Mouse (Mus musculus) neural tube, embryonic 14.5 days (tissue): Measurements from ENCODE around the gene Cphx3. TPM values are rescaled to one million over a fixed set of nuclear protein-coding genes. Genes with fewer than 3 reads are reported as not detected.
"Not testable (repeated sequence)": the region's sequence is repeated elsewhere in the genome, so short reads cannot be mapped to it uniquely, and the experiment has no call there.

Experiments used
- ATAC-seq: fragments of 200-750 bp; cut with Nextera tagmentation; 2 replicates; pipeline ENCODE4 v1.8.0; 2017; ENCODE audit warnings: low read depth, mild to moderate bottlenecking, moderate TSS enrichment, moderate library complexity
- H3K27ac ChIP-seq: fragments of 300-500 bp; sonication (generic); 2 replicates; pipeline ENCODE4 v1.5.1; 2014; ENCODE audit warnings: low read depth, mild to moderate bottlenecking, control low read depth, low read length, moderate library complexity, mixed read lengths
- H3K27me3 ChIP-seq: fragments of 300-500 bp; sonication (generic); 2 replicates; pipeline ENCODE4 v1.6.1; 2014; ENCODE audit warnings: low read length; ENCODE audit not compliant: control insufficient read depth, insufficient read depth
- H3K36me3 ChIP-seq: fragments of 300-500 bp; sonication (generic); 2 replicates; pipeline ENCODE4 v1.6.1; 2014; ENCODE audit warnings: low read length, mixed read lengths; ENCODE audit not compliant: control insufficient read depth, insufficient read depth
- H3K4me1 ChIP-seq: fragments of 300-500 bp; sonication (generic); 2 replicates; pipeline ENCODE4 v1.6.1; 2014; ENCODE audit warnings: low read length; ENCODE audit not compliant: control insufficient read depth, insufficient read depth
- H3K4me2 ChIP-seq: fragments of 300-500 bp; sonication (generic); 2 replicates; pipeline ENCODE4 v1.6.1; 2014; ENCODE audit warnings: mild to moderate bottlenecking, low read depth, low read length, control low read depth
- H3K4me3 ChIP-seq: fragments of 300-500 bp; sonication (generic); 2 replicates; pipeline ENCODE4 v1.5.1; 2014; ENCODE audit warnings: low read depth, low read length, control low read depth, mixed read lengths
- H3K9ac ChIP-seq: fragments of 300-500 bp; sonication (generic); replicated peaks from 2 replicates; pipeline ENCODE4 v1.6.1; 2014; ENCODE audit warnings: low read depth, mild to moderate bottlenecking, control low read depth, low read length, mixed read lengths
- H3K9me3 ChIP-seq: fragments of 300-500 bp; sonication (generic); 2 replicates; pipeline ENCODE4 v1.6.1; 2016; ENCODE audit warnings: low read length; ENCODE audit not compliant: control insufficient read depth
- WGBS: fragments of 180-500 bp; shearing (Covaris S2); extraction: QIAGEN DNeasy Blood & Tissue Kit; methylation state at CpG from one replicate; pipeline ENCODE4 v1.1.7; 2014; 5-methylcytosine and 5-hydroxymethylcytosine counted together
- polyA plus RNA-seq: library from polyadenylated mRNA; unstranded; fragments of >200 nt; fragmentation: Nextera tagmentation; extraction: Ambion mirVana; gene quantifications from 2 replicates; pipeline ENCODE4 v1.2.1, GENCODE M21; 2014

Cphx3 gene
- polyA plus RNA-seq, 1 experiment from 2014 or later: not detected

DNA sequence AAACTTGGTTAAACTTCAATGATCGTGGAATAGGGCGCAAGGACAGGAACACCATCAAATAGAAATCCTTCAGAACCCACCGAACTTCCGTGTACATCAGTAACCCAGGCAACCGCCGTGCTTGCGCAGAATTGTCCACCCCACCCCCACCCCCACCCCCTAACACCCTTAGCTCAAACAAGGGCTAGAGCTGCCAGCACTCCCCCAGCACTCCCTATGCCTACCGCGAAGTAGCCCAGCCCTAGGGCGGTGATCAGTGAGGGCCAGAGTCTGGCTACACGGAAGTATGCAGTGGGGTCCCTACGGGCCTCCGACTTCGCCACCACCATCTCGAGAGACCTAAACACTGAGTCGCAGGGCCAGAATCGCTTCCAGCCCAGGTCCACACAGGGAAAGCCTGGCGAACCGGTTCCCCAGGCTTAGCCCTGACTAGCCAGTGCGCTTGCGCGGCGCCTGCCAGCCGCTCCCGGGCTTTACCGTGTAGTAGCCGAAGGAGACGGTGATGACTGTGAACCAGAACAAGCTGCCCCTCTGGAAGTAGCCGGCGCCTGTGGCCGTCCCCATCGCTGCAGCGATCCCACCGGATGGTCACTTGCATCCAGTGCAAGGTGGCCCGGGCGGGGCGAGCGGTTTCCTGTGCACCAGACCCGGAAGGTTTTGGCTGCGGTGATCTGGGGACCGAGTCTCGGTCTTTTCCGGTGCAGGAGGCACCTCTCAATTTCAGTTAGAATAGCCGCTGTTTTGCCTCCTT lies 15.3 kb upstream of the Cphx3 start:
- not testable (repeated sequence) for H3K27ac ChIP-seq, H3K9me3 ChIP-seq, H3K4me3 ChIP-seq, H3K27me3 ChIP-seq, H3K9ac ChIP-seq, H3K4me2 ChIP-seq, H3K4me1 ChIP-seq, H3K36me3 ChIP-seq
- no CpG with 5 or more reads among the region's 44 CpGs for WGBS
- peak; percentile 95 for ATAC-seq

DNA sequence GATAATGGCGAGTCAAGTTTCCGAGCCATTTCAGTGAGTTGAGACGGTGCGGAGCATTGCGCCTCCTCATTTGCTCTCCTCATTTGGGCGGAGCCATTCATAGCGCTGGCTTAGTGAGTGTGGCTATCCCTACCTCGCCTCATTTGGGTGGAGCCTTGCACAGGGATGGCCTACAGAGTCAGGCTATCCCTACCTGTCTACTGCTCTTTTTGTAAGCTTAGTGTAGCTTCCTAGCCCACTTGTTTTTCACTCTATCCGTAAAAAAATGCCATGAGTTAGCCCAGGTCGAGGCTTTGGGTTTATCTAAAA lies 14.8 kb upstream of the Cphx3 start, which contains the start of gene Tmem254c:
Gene Tmem254c (minus strand): TSS at position 31 of the 309 bp plus-strand sequence.
- not testable (repeated sequence) for H3K4me3 ChIP-seq, H3K9me3 ChIP-seq, H3K4me2 ChIP-seq, H3K27ac ChIP-seq, H3K9ac ChIP-seq, H3K4me1 ChIP-seq, H3K27me3 ChIP-seq, H3K36me3 ChIP-seq
- peak; percentile 92 for ATAC-seq
- no CpG with 5 or more reads among the region's 10 CpGs for WGBS

DNA sequence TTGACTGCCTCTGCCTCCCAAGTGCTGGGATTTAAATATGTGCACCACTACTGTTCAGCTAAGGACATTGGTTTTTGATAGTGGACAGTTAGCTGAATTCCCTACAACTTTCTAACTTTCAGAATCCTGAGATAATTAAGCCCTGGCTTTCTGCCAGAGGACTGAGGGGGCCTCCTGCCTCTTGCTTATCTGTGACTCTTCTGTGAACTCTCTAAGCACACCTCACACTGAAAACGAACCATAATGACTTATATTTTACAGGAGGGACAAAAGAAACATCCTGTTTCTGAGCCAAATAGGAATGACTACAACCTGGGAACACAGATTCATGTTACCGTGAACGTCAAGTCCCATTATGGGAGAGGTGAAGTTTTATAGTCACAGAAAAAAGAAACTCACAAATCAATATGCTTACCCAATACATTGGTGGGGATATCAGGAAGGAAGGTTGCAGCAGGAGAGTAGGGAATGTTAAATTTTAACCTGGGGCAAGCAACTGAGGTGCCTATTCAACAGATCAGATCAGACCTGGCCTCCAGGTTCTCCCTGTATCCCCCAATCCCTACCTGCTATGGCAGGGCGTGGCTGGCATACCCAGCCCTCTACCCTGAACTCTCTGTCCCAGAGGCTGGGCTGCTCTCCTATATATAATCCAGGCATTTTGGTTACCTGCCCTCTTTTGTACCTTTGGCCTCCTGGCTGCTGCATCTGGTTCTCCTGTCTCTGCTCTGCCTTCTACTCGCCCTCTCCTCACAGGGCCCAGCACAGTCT lies 5.3 kb upstream of the Cphx3 start:
- H3K4me3 ChIP-seq, ATAC-seq, H3K4me2 ChIP-seq, H3K27ac ChIP-seq, H3K27me3 ChIP-seq, H3K4me1 ChIP-seq, H3K9me3 ChIP-seq, H3K36me3 ChIP-seq, H3K9ac ChIP-seq: not testable (repeated sequence)
- no CpG with 5 or more reads among the region's 5 CpGs for WGBS

GRCm38 (mm10) chr14:26081216-26081615 lies 881 bp upstream of the Cphx3 start, which contains the start of gene Cphx2:
TSS of gene Cphx2 (plus strand) at chr14:26081516.
- no CpG with 5 or more reads among the region's 6 CpGs for WGBS
- not testable (repeated sequence) for H3K4me3 ChIP-seq, H3K27me3 ChIP-seq, H3K9ac ChIP-seq, H3K36me3 ChIP-seq, H3K4me1 ChIP-seq, ATAC-seq, H3K27ac ChIP-seq, H3K4me2 ChIP-seq, H3K9me3 ChIP-seq

DNA sequence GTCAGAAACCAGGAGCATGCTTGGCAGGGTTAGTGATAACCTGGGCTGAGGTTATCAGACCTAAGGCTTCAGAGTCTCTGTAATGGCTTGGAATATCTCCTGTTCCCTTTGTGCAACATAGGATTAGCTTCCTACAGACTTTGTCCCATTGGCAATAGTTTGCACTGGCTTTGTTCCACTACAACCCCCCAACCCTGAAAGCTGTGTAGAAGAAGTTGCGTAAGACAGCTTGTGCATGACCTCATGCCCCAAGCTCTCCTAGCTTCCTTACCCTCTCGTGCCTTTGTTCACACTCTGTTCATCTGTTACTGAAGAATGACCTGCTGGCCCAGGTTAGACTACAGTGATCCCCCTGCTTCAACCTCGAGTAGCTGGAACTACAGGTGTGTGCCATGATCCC lies 15.5 kb downstream of the Cphx3 start:
- H3K27ac ChIP-seq, ATAC-seq, H3K4me2 ChIP-seq, H3K4me3 ChIP-seq, H3K9me3 ChIP-seq, H3K27me3 ChIP-seq, H3K4me1 ChIP-seq, H3K9ac ChIP-seq, H3K36me3 ChIP-seq: not testable (repeated sequence)
- WGBS: no CpG with 5 or more reads among the region's 3 CpGs

DNA sequence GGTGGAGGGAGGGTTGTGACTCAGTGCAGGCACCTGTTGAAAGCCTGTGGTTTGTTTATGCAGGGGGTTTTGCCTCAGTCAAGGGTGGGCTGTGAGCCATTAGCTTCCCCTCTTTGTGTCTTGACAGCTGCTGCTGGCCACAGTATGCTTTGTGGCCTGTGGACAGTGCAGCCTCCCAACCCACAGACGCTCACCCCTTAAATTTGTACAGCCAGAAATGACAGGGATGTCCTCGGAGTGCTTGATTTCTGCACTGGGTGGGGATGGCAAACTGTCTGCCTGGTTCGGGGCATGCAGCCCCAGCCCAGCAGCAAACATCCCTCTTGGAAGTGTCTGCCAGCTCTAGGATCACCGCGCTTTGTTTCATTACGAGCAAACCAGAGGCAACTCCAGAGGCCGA lies 36.1 kb downstream of the Cphx3 start, which contains the start of gene Duxbl2:
Gene Duxbl2 (plus strand): TSS at position 200 of the 400 bp plus-strand sequence.
- not testable (repeated sequence) for H3K4me2 ChIP-seq, H3K4me3 ChIP-seq, H3K27me3 ChIP-seq, H3K9me3 ChIP-seq, H3K36me3 ChIP-seq, H3K4me1 ChIP-seq, H3K27ac ChIP-seq, ATAC-seq, H3K9ac ChIP-seq
- no CpG with 5 or more reads among the region's 7 CpGs for WGBS

DNA sequence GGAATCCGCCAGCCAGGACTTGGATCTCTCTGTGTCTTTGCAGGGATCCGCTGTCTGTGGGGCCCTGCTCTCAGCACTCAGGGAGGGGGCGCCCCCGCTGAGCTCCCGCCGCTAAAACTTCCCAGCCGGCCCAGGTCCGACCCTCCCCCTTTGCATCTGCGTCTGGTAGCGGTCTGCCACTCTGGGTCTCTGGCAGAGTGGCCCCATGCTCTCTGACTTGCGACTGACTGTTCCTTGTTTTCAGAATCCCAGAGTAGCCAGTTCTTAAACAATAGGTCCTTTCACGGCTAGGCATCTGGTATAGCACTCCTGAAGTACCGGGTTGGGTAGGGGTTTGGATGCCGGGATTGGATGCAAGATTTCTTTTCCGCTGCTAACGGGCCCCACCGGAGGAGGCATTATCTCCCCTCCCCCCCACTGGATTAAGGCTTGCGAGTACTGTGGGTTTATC lies 36.5 kb downstream of the Cphx3 start:
- H3K4me1 ChIP-seq, H3K9me3 ChIP-seq, H3K9ac ChIP-seq, H3K4me3 ChIP-seq, H3K27ac ChIP-seq, H3K4me2 ChIP-seq, H3K27me3 ChIP-seq, H3K36me3 ChIP-seq: not testable (repeated sequence)
- no CpG with 5 or more reads among the region's 18 CpGs for WGBS
- peak; percentile 94 for ATAC-seq

- not testable (repeated sequence) for H3K27ac ChIP-seq, H3K4me3 ChIP-seq, H3K4me1 ChIP-seq, H3K27me3 ChIP-seq, H3K36me3 ChIP-seq, H3K4me2 ChIP-seq, H3K9me3 ChIP-seq, H3K9ac ChIP-seq
- peak; percentile 52 for ATAC-seq
- no CpG with 5 or more reads among the region's 7 CpGs for WGBS
Observed at GRCm38 (mm10) chr14:26119095-26119494, 37.0 kb downstream of the Cphx3 start.

DNA sequence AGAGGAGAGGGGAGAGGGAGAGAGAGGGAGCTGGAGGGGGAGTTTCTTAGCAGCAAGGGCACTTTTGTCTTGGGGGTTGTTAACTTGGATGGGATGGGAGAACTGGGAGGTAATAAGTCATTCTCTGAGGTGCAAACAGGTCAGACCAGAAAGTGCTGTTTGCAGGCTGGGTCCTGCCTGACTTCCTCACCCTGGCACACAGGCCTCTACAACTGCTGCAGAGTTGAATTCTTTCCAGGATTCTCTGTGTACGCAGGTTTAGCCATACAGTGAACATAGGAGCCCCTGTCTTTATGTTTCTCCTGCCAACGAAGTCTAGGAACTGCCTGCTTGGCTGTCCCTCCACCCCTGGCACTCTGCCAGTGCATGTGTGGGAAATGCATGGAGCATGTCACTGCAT lies 65.0 kb downstream of the Cphx3 start:
- not testable (repeated sequence) for H3K4me3 ChIP-seq, H3K9me3 ChIP-seq, H3K27me3 ChIP-seq, H3K9ac ChIP-seq, ATAC-seq, H3K4me1 ChIP-seq, H3K36me3 ChIP-seq, H3K27ac ChIP-seq, H3K4me2 ChIP-seq
- WGBS: no CpG with 5 or more reads among the region's 2 CpGs
